Mouse (Mus musculus): ENCODE data around the gene Zfp661.

The Zfp661 gene

GRCm38 (mm10) chr2:127550446-127550845 lies 36.4 kb downstream of the Zfp661 start:
- peak in 1 of 2 experiments; percentile 50 for DNase-seq

- DNase-seq: no peak
Observed at GRCm38 (mm10) chr2:127549711-127550110, 37.2 kb downstream of the Zfp661 start.

- DNase-seq: no peak
Observed at GRCm38 (mm10) chr2:127548342-127549074, 38.4 kb downstream of the Zfp661 start.

GRCm38 (mm10) chr2:127541697-127542096 lies 45.2 kb downstream of the Zfp661 start:
- DNase-seq: peak in 1 of 2 experiments; percentile 54

GRCm38 (mm10) chr2:127541185-127541584 lies 45.7 kb downstream of the Zfp661 start, which contains the start of gene Prom2:
TSS of gene Prom2 (minus strand) at chr2:127541467.
- peak; percentile 45 to 63 for DNase-seq

- peak; percentile 66 to 75 for DNase-seq
Observed at GRCm38 (mm10) chr2:127539494-127539893, 47.4 kb downstream of the Zfp661 start.

- DNase-seq: no peak
Observed at GRCm38 (mm10) chr2:127537548-127537947, 49.3 kb downstream of the Zfp661 start.

- DNase-seq: no peak
Observed at GRCm38 (mm10) chr2:127535363-127535762, 51.5 kb downstream of the Zfp661 start.

GRCm38 (mm10) chr2:127532379-127532778 lies 54.5 kb downstream of the Zfp661 start:
- DNase-seq: no peak

GRCm38 (mm10) chr2:127531592-127531991 lies 55.3 kb downstream of the Zfp661 start:
- no peak for DNase-seq

GRCm38 (mm10) chr2:127530418-127530817 lies 56.5 kb downstream of the Zfp661 start:
- DNase-seq: no peak

GRCm38 (mm10) chr2:127525004-127525775 lies 61.7 kb downstream of the Zfp661 start:
- peak; percentile 78 to 81 for DNase-seq

All from cerebellum, adult 18-20 months (tissue).